Mouse (Mus musculus) lung, adult 2 months (tissue): ENCODE results near the gene Gm10912. TPM values are rescaled to one million over a fixed set of nuclear protein-coding genes. Genes with fewer than 3 reads are reported as not detected.

Source experiments
- DNase-seq: peaks from one replicate; pipeline ENCODE4 v3.0.0; 2022
- H3K4me1 ChIP-seq: fragments of 200-500 bp; 2 replicates; pipeline ENCODE4 v1.6.1; 2011; ENCODE audit warnings: low read length; ENCODE audit not compliant: control insufficient read depth, insufficient read depth
- H3K4me3 ChIP-seq: fragments of 200-500 bp; replicated peaks from 2 replicates; pipeline ENCODE3; 2011; ENCODE audit warnings: low read depth, mild to moderate bottlenecking, control low read depth, low read length; ENCODE audit errors: extremely low read depth
- CTCF ChIP-seq: fragments of 200-500 bp; IDR thresholded peaks from 2 replicates; pipeline ENCODE4 v1.5.1; 2011; ENCODE audit warnings: mild to moderate bottlenecking, low read length, control low read depth; ENCODE audit not compliant: insufficient read depth
- POLR2A ChIP-seq: fragments of 200-500 bp; IDR thresholded peaks from 2 replicates; pipeline ENCODE4 v1.6.1; 2011; ENCODE audit warnings: low read depth, mild to moderate bottlenecking, control low read depth, low read length, borderline replicate concordance; ENCODE audit errors: extremely low read depth
- WGBS: fragments of 180-500 bp; shearing (Covaris S2); methylation state at CpG from one replicate; pipeline ENCODE4 v1.1.7; 2018; 5-methylcytosine and 5-hydroxymethylcytosine counted together
- polyA plus RNA-seq: library from polyadenylated mRNA; depleted of rRNA; stranded (reverse); fragments of >200 nt; gene quantifications from 2 replicates; pipeline ENCODE4 v1.2.3, GENCODE M21; 2012

The Gm10912 gene
- polyA plus RNA-seq, 1 experiment: 0.11 TPM

DNA sequence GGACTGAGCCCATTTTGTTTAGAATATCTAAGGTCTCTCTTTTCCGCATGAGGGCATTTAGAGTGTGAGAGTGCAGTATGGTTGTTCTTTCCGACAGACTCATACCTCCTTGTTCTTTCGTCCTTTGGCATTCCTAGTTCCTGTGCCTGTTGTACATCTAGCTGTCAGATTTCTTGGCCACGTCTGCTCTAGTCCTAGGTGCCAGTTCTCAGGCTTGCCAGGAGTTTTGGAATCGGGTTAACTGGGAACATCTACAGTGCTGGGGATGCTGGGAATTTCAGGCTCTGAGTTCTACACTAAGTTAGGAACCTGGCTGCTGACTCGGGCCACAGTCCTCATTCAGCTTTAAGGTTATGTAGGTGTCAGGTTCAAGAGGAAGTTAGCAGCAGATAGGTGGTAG is 30.0 kb upstream of the Gm10912 start:
- WGBS: 79% methylated on average over 6 of the region's 6 CpGs
- DNase-seq: no peak
- no peaks in the 10 kb centered on the region for H3K4me1 ChIP-seq
- no peak for TF ChIP-seq POLR2A
- TF ChIP-seq CTCF: no peak
- no peak overlapping the region for H3K4me3 ChIP-seq

DNA sequence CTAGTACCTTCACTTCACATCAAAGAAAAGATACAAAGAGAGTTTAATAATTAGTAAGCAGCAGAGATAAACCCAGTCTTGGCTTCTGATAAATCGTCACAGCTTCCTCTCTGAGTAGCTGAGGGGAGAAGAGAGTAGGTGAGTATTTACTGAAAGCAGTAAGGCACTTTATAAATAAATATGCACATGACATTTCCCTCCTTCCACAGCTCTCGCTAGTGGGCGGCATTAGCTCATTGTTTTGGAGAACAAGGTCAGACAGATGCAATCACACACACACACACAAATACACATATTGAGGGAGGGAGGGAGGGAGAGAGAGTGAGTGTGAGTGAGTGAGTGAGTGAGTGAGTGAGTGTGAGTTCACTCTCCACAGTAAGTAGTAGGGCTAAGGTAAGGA is 29.3 kb upstream of the Gm10912 start:
- Histone ChIP-seq H3K4me3 (no peak overlapping the region), H3K4me1 (peaks cover under 1% of the 10 kb centered on the region; the same call in 1 of the 2 replicates)
- TF ChIP-seq POLR2A: no peak
- DNase-seq: no peak
- 30% methylated on average over 3 of the region's 3 CpGs for WGBS

DNA sequence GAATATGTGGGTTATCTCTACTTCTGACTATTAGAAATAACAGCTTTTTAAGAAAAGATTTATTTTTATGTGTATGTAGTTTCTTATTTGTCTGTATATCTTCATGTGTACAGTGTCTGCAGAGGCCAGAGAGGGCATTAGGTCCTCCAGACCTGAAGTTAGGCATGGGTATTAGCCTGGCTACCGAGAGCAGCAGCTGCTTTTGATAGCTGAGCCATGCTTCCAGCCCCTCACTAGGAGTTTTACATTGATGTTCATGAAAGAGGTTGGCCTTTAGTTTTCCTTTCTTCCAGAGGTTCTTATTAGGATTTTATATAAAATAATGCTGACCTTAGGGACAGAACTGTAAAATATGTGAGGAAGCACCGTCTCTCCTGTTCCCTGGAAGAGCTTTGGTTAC is 27.4 kb upstream of the Gm10912 start:
- WGBS: 84% methylated on average over 2 of the region's 2 CpGs
- Histone ChIP-seq H3K4me1 (peaks cover 4% of the 10 kb centered on the region; the same call in 1 of the 2 replicates), H3K4me3 (no peak overlapping the region)
- TF ChIP-seq POLR2A (no peak), CTCF (no peak)
- no peak for DNase-seq

DNA sequence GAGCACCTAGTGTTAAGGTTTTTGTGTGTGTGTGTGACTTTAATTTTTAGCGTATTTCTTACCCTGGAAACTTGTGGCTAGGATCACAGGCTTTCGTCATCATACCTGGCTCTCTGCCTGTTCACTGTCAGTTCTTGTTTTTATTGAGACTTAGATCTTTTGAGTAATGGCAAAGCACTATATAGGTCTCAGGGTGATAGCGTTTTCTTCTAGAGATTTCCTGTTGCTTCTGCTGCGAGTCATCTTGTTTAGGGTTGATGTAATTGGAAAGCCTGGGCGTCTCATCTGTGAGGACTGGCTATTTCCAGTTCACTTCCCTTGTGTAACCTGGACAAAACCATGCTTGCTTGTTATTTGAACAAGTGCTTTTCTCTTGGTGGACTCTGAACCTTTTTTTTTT is 24.0 kb upstream of the Gm10912 start:
- no peak for DNase-seq
- Histone ChIP-seq H3K4me3 (no peak overlapping the region), H3K4me1 (peaks cover 7% of the 10 kb centered on the region)
- TF ChIP-seq POLR2A: no peak
- no peak for TF ChIP-seq CTCF
- 36% methylated on average over 5 of the region's 5 CpGs for WGBS

DNA sequence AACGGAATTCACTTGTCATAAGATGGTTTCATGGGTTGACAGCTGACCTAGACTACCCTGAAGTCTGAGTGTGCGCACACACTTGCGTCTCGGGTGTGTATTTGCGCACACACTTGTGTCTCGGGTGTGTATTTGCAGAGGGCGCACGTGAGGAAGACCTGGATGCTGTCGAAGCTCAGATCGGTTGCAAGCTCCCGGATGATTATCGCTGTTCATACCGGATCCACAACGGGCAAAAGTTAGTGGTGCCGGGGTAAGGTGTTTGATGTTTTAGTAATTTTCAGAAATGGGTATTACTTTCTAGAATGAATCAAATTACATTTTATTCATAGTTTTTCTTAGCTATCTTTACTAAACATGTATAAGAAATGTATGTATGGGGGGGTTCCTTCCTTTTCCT is 22.9 kb upstream of the Gm10912 start:
- DNase-seq: no peak
- TF ChIP-seq POLR2A: no peak
- TF ChIP-seq CTCF: no peak
- Histone ChIP-seq H3K4me1 (peaks cover 7% of the 10 kb centered on the region), H3K4me3 (no peak overlapping the region)
- 83% methylated on average over 15 of the region's 15 CpGs for WGBS

DNA sequence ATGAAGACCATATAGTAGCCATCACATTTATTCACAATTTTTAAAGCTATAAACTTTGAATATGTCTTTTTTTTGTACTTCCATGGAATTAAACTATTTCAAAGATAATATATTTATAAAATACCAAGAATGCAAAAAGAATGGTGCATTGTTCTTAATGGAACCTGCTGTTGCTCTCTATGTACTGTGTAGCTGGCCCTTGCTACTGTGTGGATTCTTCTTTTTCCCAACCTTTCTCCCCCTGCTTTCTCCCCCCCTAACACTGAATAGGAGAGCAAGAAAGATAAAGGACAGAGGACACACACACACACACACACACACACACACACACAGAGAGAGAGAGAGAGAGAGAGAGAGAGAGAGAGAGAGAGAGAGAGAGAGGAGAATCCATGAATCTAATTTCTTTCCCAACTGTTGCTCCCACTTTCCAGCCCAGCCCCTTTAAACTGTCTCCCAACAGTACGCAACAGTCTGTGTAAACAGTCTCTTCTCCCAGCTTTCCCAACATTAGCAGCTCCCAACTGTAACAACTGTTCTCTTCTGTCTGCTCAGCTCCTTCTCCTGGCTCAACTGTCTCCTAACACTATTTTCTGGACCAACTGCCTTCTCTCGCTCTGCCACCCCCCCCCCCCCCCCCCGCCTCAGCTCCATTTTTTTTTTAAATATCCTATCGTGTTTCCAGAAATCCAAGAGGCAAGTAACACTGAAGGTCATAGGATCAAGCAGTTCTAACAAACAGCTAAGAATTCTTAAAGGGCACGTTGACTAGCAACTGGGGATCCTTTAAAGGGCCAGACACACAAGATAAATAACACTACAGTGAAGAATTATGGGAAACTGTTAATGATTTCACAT is 21.8 kb upstream of the Gm10912 start:
- TF ChIP-seq POLR2A: no peak
- TF ChIP-seq CTCF: no peak
- Histone ChIP-seq H3K4me1 (peaks cover 7% of the 10 kb centered on the region), H3K4me3 (no peak overlapping the region)
- 39% methylated on average over 5 of the region's 5 CpGs for WGBS
- DNase-seq: no peak

DNA sequence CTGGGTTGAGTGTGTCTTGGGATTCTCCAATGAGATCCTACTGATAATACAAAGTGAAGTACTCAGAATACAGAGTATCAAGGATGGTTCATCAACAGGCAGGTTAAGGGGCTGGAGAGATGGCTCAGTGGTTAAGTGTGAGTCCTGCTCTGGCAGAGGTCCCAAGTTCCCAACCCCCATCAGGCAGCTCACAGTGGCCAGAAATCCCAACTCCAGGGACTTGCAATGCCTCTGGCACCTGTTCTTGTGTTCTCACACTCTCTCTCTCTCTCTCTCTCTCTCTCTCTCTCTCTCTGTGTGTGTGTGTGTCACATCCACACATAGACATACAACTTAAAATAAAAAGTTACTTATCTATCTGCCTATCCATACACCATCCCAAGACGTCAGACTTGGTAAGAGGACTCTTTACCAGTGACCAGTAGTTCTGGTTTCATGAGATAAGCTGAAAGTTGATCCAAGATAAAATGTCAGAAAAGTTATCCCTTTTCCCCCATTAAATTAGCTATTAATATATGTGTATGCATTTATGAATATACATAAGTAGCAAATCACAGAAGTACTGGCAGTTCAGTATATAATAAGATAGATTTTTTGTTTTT is 21.0 kb upstream of the Gm10912 start:
- no peak overlapping the region for H3K4me3 ChIP-seq
- DNase-seq: no peak
- TF ChIP-seq CTCF (no peak), POLR2A (no peak)
- H3K4me1 ChIP-seq: peaks cover 7% of the 10 kb centered on the region
- 53% methylated on average over 1 of the region's 1 CpGs for WGBS

DNA sequence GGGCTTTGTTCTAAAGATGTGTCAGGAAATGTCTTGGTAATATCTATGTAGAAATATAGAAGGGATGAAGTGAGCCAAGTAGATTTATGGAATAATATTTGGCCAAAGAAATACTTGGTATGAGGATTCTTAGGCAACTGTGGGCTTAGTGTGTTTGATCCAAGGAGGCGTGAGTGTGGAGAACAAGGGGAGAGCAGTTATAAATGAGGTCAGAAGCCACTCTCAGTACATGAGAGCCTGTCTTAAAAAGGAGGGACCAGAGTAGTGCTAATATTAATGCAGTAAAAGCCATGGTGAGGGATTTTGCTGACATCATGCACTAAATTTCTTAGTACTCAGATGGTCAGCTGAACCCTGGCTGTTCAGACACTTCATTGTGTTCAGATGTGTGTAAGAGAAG is 7.2 kb upstream of the Gm10912 start:
- Histone ChIP-seq H3K4me3 (no peak overlapping the region), H3K4me1 (no peaks in the 10 kb centered on the region)
- no peak for DNase-seq
- TF ChIP-seq CTCF (no peak), POLR2A (no peak)
- WGBS: 64% methylated on average over 1 of the region's 1 CpGs

DNA sequence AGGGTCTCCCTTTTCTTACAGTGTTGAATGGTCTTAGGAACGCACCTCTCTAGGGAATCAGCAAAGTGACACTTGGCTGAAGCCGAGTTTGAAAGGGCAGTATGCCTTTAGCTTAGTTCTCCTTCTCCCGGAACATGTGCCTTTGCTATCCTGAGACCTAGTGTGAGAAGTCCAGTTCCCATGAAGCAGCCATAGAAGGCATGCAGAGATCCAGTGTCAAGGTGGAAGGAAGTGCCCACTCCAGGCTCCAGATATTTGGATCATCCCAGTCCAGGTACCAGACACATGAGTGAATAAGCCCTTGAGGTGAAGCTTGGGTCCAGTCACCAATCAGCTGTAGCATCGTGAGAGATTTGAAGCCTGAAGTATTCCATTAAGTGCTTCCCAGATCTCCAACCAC is 6.7 kb upstream of the Gm10912 start:
- no peak overlapping the region for H3K4me3 ChIP-seq
- 82% methylated on average over 4 of the region's 4 CpGs for WGBS
- TF ChIP-seq POLR2A: no peak
- no peak for TF ChIP-seq CTCF
- no peak for DNase-seq
- no peaks in the 10 kb centered on the region for H3K4me1 ChIP-seq

DNA sequence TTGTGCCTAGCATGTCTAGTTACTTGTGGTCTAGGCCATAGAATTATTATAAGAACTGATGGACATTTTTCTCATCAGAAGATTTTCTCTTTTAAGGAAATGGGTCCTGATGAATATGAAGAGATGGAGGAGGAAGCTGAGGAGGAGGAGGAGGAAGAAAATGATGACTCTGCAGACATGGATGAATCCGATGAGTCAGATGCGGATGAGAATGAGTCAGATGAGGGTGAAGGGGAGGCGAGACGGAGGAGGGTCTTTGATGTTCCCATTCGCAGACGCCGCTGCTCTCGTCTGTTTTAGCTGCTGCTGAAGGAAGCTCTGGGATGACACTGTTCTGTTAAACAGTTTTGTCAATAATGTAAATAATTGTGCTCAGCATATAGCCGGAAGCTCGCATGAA is 5.8 kb upstream of the Gm10912 start:
- Histone ChIP-seq H3K4me1 (no peaks in the 10 kb centered on the region), H3K4me3 (no peak overlapping the region)
- no peak for DNase-seq
- WGBS: 62% methylated on average over 10 of the region's 10 CpGs
- no peak for TF ChIP-seq CTCF
- TF ChIP-seq POLR2A: no peak

DNA sequence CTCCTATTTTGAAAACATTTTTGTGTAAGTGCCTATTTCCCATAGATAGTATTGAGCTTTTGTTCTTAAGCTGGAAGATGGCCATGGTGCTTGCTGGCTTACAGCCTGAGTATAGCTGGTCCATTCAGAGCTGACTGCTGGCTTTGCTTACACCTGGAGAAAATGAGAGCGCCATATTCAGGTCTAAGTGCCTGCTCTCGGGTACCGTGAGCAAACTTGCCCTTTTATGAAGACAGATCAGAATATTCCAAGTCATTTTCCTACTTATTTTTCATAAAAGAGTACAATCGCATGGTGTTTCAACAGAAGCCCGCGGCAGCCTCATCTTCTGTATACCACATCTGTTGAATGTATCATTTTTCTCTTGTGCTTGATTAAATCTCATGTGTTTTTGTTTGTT is 4.6 kb upstream of the Gm10912 start:
- 96% methylated on average over 6 of the region's 6 CpGs for WGBS
- no peak overlapping the region for H3K4me3 ChIP-seq
- DNase-seq: no peak

More for the DNA sequence above, 4.6 kb upstream of the Gm10912 start:
- H3K4me1 ChIP-seq: no peaks in the 10 kb centered on the region
- TF ChIP-seq POLR2A (no peak), CTCF (no peak)
